Mouse (Mus musculus) liver, adult 2 months (tissue): ENCODE data around the gene Mmgt2. TPM values are rescaled to one million over a fixed set of nuclear protein-coding genes. Genes with fewer than 3 reads are reported as not detected.

Experiments
- DNase-seq: peaks from one replicate; pipeline ENCODE4 v3.0.0-alpha.2; 2011; ENCODE audit warnings: low read depth, low spot score; ENCODE audit errors: extremely low read depth
- H3K27ac ChIP-seq: fragments of 200-500 bp; replicated peaks from 2 replicates; pipeline ENCODE4 v1.5.1; 2012; ENCODE audit warnings: low read depth, mild to moderate bottlenecking, control low read depth, inconsistent platforms, low read length; ENCODE audit not compliant: insufficient read depth
- H3K27me3 ChIP-seq: fragments of 200-500 bp; 2 replicates; pipeline ENCODE4 v1.6.1; 2012; ENCODE audit warnings: mild to moderate bottlenecking, moderate library complexity, low read length, inconsistent platforms; ENCODE audit not compliant: control insufficient read depth, insufficient read depth
- H3K36me3 ChIP-seq: fragments of 200-500 bp; 2 replicates; pipeline ENCODE4 v1.6.1; 2012; ENCODE audit warnings: low read length, inconsistent platforms; ENCODE audit not compliant: control insufficient read depth, insufficient read depth
- H3K4me1 ChIP-seq: fragments of 200-500 bp; 2 replicates; pipeline ENCODE4 v1.6.1; 2011; ENCODE audit warnings: low read length; ENCODE audit not compliant: control insufficient read depth, insufficient read depth
- H3K4me3 ChIP-seq: fragments of 200-500 bp; 2 replicates; pipeline ENCODE4 v1.5.1; 2011; ENCODE audit warnings: low read depth, mild to moderate bottlenecking, control low read depth, low read length, moderate library complexity; ENCODE audit not compliant: insufficient read depth
- H3K79me2 ChIP-seq: fragments of 200-500 bp; 2 replicates; pipeline ENCODE4 v1.6.1; 2012; ENCODE audit warnings: inconsistent platforms, mild to moderate bottlenecking, low read length, moderate library complexity; ENCODE audit not compliant: control insufficient read depth, insufficient read depth
- H3K9ac ChIP-seq: fragments of 200-500 bp; 2 replicates; pipeline ENCODE4 v1.6.1; 2012; ENCODE audit warnings: low read depth, mild to moderate bottlenecking, control low read depth, inconsistent platforms, low read length
- CTCF ChIP-seq: fragments of 200-500 bp; IDR thresholded peaks from 2 replicates; pipeline ENCODE4 v1.5.1; 2011; ENCODE audit warnings: low read depth, low read length, control low read depth
- POLR2A ChIP-seq: fragments of 200-500 bp; IDR thresholded peaks from 2 replicates; pipeline ENCODE4 v1.6.1; 2011; ENCODE audit warnings: low read length, control low read depth; ENCODE audit not compliant: insufficient read depth; ENCODE audit errors: extremely low read depth
- WGBS: fragments of 180-500 bp; shearing (Covaris S2); methylation state at CpG from one replicate; pipeline ENCODE4 v1.1.7; 2018; 5-methylcytosine and 5-hydroxymethylcytosine counted together
- polyA plus RNA-seq: library from polyadenylated mRNA; depleted of rRNA; stranded (reverse); fragments of >200 nt; gene quantifications from 2 replicates; pipeline ENCODE4 v1.2.3, GENCODE M21; 2012
- total RNA-seq: library from RNA; depleted of rRNA; stranded (reverse); fragments of >200 nt; gene quantifications from 2 replicates; pipeline ENCODE4 v1.2.3, GENCODE M21; 2014

The Mmgt2 gene
- total and polyA plus RNA-seq, 2 experiments: 2.6 to 3.6 TPM

DNA sequence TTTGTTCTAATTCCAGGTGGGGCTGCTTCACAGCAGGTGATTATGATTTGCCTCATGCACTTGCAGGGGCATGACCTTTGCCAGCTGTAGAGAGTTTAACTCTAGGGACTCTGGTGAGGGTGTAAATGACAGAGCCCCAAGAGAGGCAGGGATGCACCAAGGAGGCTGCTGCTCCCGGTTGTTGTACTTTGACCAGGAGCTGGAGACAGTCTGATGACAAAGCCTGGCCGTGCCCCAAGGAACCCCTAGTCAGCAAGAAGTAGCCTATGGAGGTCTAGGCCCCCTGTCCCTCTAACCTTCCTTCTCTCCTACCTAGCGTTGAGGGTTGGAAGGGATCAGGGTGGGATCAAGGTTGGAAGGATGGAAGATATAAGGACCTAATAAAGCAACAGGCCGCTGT lies 33.0 kb upstream of the Mmgt2 start:
- no peak for DNase-seq
- WGBS: 92% methylated on average over 4 of the region's 4 CpGs

DNA sequence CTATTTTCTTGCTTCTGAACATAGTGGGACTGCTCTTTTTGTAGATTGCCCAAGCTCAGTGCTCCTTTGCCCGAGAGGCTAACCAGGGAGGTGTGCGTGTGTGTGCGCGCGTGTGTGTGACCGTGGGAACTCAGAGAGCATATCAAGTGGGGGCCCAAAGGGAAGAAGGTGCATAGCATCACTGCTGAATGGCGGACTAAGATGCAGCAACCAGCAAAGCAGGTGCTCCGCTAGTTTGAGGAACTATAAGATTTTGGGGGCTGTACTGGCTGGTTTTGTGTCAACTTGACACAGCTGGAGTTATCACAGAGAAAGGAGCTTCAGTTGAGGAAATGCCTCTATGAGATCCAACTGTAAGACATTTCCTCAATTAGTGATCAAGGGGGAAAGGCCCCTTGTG lies 27.4 kb upstream of the Mmgt2 start:
- no peaks in the 10 kb centered on the region for H3K36me3 ChIP-seq
- H3K4me1 ChIP-seq: no peaks in the 10 kb centered on the region
- H3K9ac ChIP-seq: no peak overlapping the region
- H3K27ac ChIP-seq: no peak overlapping the region
- H3K27me3 ChIP-seq: no peaks in the 10 kb centered on the region
- H3K4me3 ChIP-seq: no peak overlapping the region
- 97% methylated on average over 8 of the region's 8 CpGs for WGBS
- no peak for DNase-seq
- no peaks in the 10 kb centered on the region for H3K79me2 ChIP-seq
- TF ChIP-seq POLR2A (no peak), CTCF (no peak)

More for the DNA sequence above, 33.0 kb upstream of the Mmgt2 start:
- Histone ChIP-seq H3K4me3 (no peak overlapping the region), H3K4me1 (no peaks in the 10 kb centered on the region), H3K27ac (no peak overlapping the region), H3K36me3 (no peaks in the 10 kb centered on the region), H3K79me2 (no peaks in the 10 kb centered on the region), H3K9ac (no peak overlapping the region), H3K27me3 (no peaks in the 10 kb centered on the region)
- no peak for TF ChIP-seq CTCF
- TF ChIP-seq POLR2A: no peak

DNA sequence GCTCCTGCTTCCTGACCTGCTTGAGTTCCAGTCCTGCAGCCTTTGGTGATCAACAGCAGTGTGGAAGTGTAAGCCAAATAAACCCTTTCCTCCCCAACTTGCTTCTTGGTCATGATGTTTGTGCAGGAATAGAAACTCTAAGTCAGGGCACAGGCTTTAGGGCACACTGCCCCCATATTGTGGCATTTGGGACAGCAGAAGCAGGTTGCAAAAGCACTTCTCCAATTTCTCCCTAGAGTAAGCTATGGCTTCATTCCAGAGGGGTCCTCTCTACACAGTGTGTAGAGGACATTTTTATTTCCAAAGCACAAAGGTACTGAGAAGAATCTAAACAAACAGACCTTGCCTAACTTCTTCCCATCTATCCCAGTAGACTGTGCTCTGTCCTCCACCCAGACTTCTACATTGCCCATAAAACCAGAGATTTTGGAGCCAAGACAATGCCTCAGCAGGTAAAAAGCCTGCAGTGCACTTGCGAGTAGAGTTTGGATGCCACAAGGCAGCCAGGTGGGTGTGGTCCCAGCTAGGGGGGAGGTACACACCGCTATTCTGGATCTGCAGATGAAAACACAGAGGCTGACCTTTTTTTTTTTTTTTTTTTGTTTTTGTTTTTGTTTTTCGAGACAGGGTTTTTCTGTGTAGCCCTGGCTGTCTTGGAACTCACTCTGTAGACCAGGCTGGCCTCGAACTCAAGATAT lies 26.7 kb upstream of the Mmgt2 start:
- no peak overlapping the region for H3K4me3 ChIP-seq
- no peaks in the 10 kb centered on the region for H3K79me2 ChIP-seq
- no peak overlapping the region for H3K27ac ChIP-seq
- H3K4me1 ChIP-seq: no peaks in the 10 kb centered on the region
- TF ChIP-seq POLR2A: no peak
- TF ChIP-seq CTCF: no peak
- H3K9ac ChIP-seq: no peak overlapping the region
- WGBS: 91% methylated on average over 4 of the region's 4 CpGs
- no peaks in the 10 kb centered on the region for H3K36me3 ChIP-seq
- no peak for DNase-seq
- no peaks in the 10 kb centered on the region for H3K27me3 ChIP-seq

DNA sequence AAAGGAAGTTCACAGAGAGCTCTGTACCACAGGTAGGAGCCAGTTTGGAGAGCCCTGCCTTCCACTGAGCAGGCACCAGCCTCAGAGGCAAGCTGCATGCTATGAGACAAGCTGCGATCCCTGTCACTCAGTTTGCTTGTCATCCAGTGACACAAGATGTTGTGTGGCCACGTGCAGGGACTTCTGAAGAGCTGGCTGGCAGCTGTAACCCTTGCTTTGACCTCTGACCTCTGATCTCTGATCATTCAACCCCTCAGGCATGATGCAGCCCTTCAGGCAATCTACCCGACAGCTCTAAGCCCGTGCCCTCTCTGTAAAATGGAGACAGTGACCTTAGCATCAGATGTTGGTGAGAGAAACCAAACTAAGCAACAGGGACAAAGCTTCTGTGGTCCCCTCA lies 25.6 kb upstream of the Mmgt2 start:
- no peak for DNase-seq
- H3K4me3 ChIP-seq: no peak overlapping the region
- TF ChIP-seq CTCF (no peak), POLR2A (no peak)
- H3K27ac ChIP-seq: no peak overlapping the region
- H3K27me3 ChIP-seq: no peaks in the 10 kb centered on the region
- H3K9ac ChIP-seq: no peak overlapping the region
- no peaks in the 10 kb centered on the region for H3K36me3 ChIP-seq
- no peaks in the 10 kb centered on the region for H3K4me1 ChIP-seq
- H3K79me2 ChIP-seq: no peaks in the 10 kb centered on the region
- 51% methylated on average over 4 of the region's 4 CpGs for WGBS

DNA sequence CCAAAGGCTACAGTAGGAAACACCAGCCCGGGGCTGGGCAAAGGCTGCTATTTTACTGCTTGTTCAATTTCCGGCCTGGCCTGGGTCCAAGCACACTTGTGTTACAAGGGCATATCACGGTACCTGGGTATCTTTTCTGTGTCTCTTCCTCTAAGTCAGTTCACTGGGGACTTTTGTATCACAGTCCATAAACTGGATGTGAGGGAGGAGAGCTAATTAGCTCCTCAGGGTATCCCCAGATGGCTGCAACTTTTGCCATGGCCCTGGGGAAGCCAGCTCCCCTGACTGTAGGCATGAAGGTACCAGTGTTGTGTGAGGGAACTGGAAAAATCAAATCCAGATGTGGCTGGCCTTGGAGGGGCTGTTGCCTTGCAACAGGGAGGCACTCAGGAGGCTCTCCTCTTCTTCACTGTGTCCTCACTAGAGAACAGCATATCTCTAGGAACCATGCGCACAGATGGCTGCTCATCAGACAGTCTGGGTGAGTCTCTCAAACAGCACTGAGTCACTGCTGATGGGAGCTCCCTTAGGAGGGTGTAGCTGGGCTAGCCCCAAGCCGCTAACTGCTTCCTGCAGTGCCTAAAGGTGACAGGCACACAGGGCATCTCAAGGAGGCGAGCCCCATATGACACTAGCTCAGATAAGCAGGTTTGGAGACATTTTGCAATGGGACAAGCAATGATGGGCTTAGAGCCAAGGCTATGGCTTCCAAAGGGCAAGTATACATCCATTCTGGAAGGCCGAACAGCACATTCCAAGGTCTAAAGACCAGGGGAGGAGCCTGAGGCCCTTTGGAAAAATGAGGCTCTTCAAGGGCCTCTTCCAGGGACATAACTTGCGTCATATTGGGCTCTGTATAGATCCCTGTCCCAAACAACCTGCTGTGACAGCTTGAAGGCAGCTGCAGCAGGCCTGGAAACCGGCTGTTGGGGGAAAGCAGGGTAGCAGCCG lies 23.8 kb upstream of the Mmgt2 start:
- Histone ChIP-seq H3K9ac (no peak overlapping the region), H3K79me2 (no peaks in the 10 kb centered on the region), H3K36me3 (no peaks in the 10 kb centered on the region), H3K4me1 (0 out of 2 replicates have a peak, but pooled peaks cover under 1% of the 10 kb centered on the region), H3K4me3 (no peak overlapping the region), H3K27me3 (no peaks in the 10 kb centered on the region), H3K27ac (no peak overlapping the region)
- WGBS: 66% methylated on average over 10 of the region's 10 CpGs
- DNase-seq: no peak
- no peak for TF ChIP-seq POLR2A
- no peak for TF ChIP-seq CTCF
